Mouse (Mus musculus) embryonic fibroblast, embryonic 13.5 days (primary cell): ENCODE data around the gene Rab11fip3.

Experiments used
- CTCF ChIP-seq: IDR thresholded peaks from 2 replicates; pipeline ENCODE4 v1.5.1; 2011; ENCODE audit warnings: mild to moderate bottlenecking, control low read depth, low read length, moderate library complexity, borderline replicate concordance; ENCODE audit not compliant: insufficient read depth
- POLR2A ChIP-seq: IDR thresholded peaks from 2 replicates; pipeline ENCODE4 v1.6.1; 2011; ENCODE audit warnings: low read depth, mild to moderate bottlenecking, control low read depth, low read length, moderate library complexity

DNA sequence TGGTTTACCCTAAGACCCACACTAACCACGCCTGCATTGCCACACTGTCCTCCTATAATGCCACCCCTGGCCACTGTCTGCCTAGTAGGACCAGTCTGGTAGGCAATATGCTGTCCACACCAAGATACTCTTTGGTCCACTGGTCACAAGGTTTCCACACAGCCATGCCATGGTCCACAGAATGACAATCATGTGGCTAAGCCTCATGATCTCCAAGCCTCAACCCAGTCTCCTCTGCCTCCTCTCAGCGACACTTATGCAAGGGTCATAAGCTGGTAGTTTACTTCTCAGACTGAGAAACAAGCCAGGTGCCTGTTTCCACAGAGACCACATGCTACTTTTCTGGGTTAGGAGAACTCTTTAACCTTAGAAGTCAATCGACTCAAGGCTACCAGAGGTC, 86.4 kb downstream of the Rab11fip3 start:
- TF ChIP-seq CTCF (no peak), POLR2A (no peak)
